Mouse (Mus musculus): ENCODE data around the gene Thap7. TPM values are rescaled to one million over a fixed set of nuclear protein-coding genes. Genes with fewer than 3 reads are reported as not detected.
"Not testable (repeated sequence)": the region's sequence is repeated elsewhere in the genome, so short reads cannot be mapped to it uniquely, and the experiment has no call there.

Thap7 gene
- polyA plus RNA-seq, 1 experiment from 2014 or later, result 61.7 TPM

DNA sequence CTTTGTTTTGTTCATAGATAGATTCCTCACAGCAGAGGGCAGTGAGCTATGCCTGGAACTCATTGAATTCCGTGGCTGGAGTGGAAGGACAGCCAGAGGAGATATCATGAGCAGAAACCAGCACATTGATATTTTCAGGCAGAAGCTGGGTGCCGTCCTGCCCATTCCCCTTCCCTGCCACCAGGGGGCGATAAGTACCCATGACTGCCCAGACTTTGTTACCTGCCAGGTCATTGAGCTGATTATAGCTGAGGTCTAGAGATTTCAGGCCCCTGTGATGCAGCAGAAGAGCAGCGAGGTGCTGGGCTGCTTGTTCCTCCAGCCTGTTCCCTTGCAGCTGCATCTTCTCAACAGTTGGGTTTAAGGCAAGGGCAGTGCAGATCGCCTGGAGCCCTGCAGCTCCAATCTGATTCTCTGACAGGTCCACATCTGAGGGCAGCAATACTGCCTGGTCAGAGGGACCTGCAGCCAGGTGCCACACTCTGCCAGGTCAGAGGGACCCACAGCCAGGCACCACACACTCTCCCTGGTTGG lies 27.1 kb upstream of the Thap7 start:
- peak overlapping the region; percentile 26 for H3K4me2 ChIP-seq (replicated peaks)
- H3K36me3 ChIP-seq, result no peaks in the 10 kb centered on the region
- H3K27ac ChIP-seq, result no peak overlapping the region
- H3K4me1 ChIP-seq (replicated peaks), result peaks cover 58% of the 10 kb centered on the region
- WGBS, result 2% methylated on average over 5 of the region's 5 CpGs
- peak; percentile 46 for ATAC-seq
- no peak overlapping the region for H3K4me3 ChIP-seq (replicated peaks)
- H3K9ac ChIP-seq (replicated peaks), result peak overlapping the region; percentile 24; the same call in 1 of the 2 replicates
- no peaks in the 10 kb centered on the region for H3K9me3 ChIP-seq
- peaks cover 27% of the 10 kb centered on the region for H3K27me3 ChIP-seq

GRCm38 (mm10) chr16:17556907-17557306 lies 26.0 kb upstream of the Thap7 start:
- Histone ChIP-seq H3K4me1 (replicated peaks) (peaks cover 52% of the 10 kb centered on the region), H3K4me3 (replicated peaks) (no peak overlapping the region), H3K4me2 (replicated peaks) (no peak overlapping the region), H3K9me3 (no peaks in the 10 kb centered on the region), H3K36me3 (no peaks in the 10 kb centered on the region), H3K27me3 (peaks cover 19% of the 10 kb centered on the region), H3K9ac (replicated peaks) (no peak overlapping the region), H3K27ac (no peak overlapping the region)
- 54% methylated on average over 4 of the region's 4 CpGs for WGBS
- ATAC-seq, result no peak

GRCm38 (mm10) chr16:17556180-17556579 lies 25.2 kb upstream of the Thap7 start:
- no peaks in the 10 kb centered on the region for H3K9me3 ChIP-seq
- no peaks in the 10 kb centered on the region for H3K36me3 ChIP-seq
- peaks cover 45% of the 10 kb centered on the region for H3K4me1 ChIP-seq (replicated peaks)
- no peak overlapping the region for H3K4me2 ChIP-seq (replicated peaks)
- no peak overlapping the region for H3K9ac ChIP-seq (replicated peaks)
- ATAC-seq, result no peak
- peaks cover 13% of the 10 kb centered on the region for H3K27me3 ChIP-seq
- no peak overlapping the region for H3K4me3 ChIP-seq (replicated peaks)
- H3K27ac ChIP-seq, result no peak overlapping the region
- WGBS, result 90% methylated on average over 4 of the region's 4 CpGs

- WGBS, result 6% methylated on average over 4 of the region's 4 CpGs
- not testable (repeated sequence) for H3K9ac ChIP-seq (replicated peaks); H3K27me3 ChIP-seq; H3K36me3 ChIP-seq; H3K9me3 ChIP-seq; H3K4me3 ChIP-seq (replicated peaks)
- Histone ChIP-seq H3K4me1 (replicated peaks) (peaks cover 36% of the 10 kb centered on the region), H3K4me2 (replicated peaks) (peak overlapping the region; percentile 47), H3K27ac (peak overlapping the region; percentile 56; the same call in 1 of the 2 replicates)
- ATAC-seq, result peak; percentile 49; the same call in 1 of the 2 replicates
These were observed 23.8 kb upstream of the Thap7 start for GRCm38 (mm10) chr16:17554702-17555101.

- Histone ChIP-seq H3K27ac (peak overlapping the region; percentile 56), H3K4me1 (replicated peaks) (peaks cover 33% of the 10 kb centered on the region), H3K4me2 (replicated peaks) (peak overlapping the region; percentile 47), H3K4me3 (replicated peaks) (peak overlapping the region; percentile 20; the same call in 1 of the 2 replicates), H3K27me3 (no peaks in the 10 kb centered on the region), H3K9me3 (no peaks in the 10 kb centered on the region), H3K36me3 (no peaks in the 10 kb centered on the region), H3K9ac (replicated peaks) (0 out of 2 replicates have a peak overlapping the region, but pooled peaks have one; percentile 19)
- ATAC-seq, result peak; percentile 77
- 4% methylated on average over 18 of the region's 18 CpGs for WGBS
These were observed 23.2 kb upstream of the Thap7 start for GRCm38 (mm10) chr16:17553910-17554685.

- H3K9ac ChIP-seq (replicated peaks), result no peak overlapping the region
- no peak overlapping the region for H3K27ac ChIP-seq
- ATAC-seq, result no peak
- H3K27me3 ChIP-seq, result no peaks in the 10 kb centered on the region
- WGBS, result 87% methylated on average over 7 of the region's 7 CpGs
- no peak overlapping the region for H3K4me3 ChIP-seq (replicated peaks)
- no peak overlapping the region for H3K4me2 ChIP-seq (replicated peaks)
- H3K4me1 ChIP-seq (replicated peaks), result peaks cover 22% of the 10 kb centered on the region
- no peaks in the 10 kb centered on the region for H3K36me3 ChIP-seq
- no peaks in the 10 kb centered on the region for H3K9me3 ChIP-seq
These were observed 21.9 kb upstream of the Thap7 start for GRCm38 (mm10) chr16:17552837-17553236.

DNA sequence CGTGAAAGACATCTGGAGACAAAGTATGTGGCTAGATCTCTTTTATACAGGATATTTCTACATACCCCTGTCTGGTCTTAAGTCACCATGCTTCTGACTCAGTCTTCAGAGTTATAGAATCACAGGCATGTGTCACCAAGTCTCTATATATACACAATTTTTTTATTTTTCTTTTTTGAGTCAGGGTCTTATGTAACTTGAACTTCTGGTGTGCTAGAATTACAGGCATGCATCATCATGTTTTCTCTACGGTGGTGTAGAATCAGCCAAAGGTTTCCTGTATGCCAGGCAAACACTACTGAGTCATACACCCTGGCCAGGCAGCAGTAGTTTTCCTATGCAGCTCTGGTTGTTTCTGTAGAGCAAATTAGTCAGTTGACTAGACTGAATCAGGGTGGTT lies 11.7 kb upstream of the Thap7 start:
- H3K36me3 ChIP-seq, result no peaks in the 10 kb centered on the region
- H3K9ac ChIP-seq (replicated peaks), result no peak overlapping the region
- no peaks in the 10 kb centered on the region for H3K27me3 ChIP-seq
- WGBS, result 78% methylated on average over 2 of the region's 2 CpGs
- no peaks in the 10 kb centered on the region for H3K9me3 ChIP-seq
- H3K4me2 ChIP-seq (replicated peaks), result no peak overlapping the region
- H3K4me1 ChIP-seq (replicated peaks), result no peaks in the 10 kb centered on the region
- no peak overlapping the region for H3K4me3 ChIP-seq (replicated peaks)
- H3K27ac ChIP-seq, result no peak overlapping the region
- ATAC-seq, result no peak

DNA sequence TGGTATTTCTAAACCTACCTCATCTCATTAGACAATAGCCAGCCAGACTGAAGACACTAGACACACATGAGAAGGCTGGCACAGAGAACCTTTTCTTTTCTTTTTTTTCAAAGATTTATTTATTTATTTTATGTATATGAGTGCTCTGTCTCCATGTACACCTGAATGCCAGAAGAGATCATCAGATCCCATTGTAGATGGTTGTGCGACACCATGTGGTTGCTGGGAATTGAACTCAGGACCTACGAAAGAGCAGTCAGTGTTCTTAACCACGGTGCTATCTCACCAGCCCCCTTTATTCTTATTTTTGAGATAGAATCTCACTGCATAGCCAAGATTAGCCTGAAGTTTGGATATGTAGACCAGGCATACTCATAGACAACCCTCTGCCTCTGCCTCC lies 5.6 kb upstream of the Thap7 start:
- Histone ChIP-seq H3K4me2 (replicated peaks) (no peak overlapping the region), H3K27ac (no peak overlapping the region), H3K27me3 (no peaks in the 10 kb centered on the region), H3K9ac (replicated peaks) (no peak overlapping the region), H3K4me1 (replicated peaks) (peaks cover 11% of the 10 kb centered on the region), H3K4me3 (replicated peaks) (no peak overlapping the region), H3K9me3 (no peaks in the 10 kb centered on the region), H3K36me3 (no peaks in the 10 kb centered on the region)
- WGBS, result 89% methylated on average over 3 of the region's 3 CpGs
- no peak for ATAC-seq

GRCm38 (mm10) chr16:17532676-17533329 lies 1.9 kb upstream of the Thap7 start:
- H3K4me3 ChIP-seq (replicated peaks), result no peak overlapping the region
- H3K36me3 ChIP-seq, result peaks cover 13% of the 10 kb centered on the region
- H3K4me2 ChIP-seq (replicated peaks), result 0 out of 2 replicates have a peak overlapping the region, but pooled peaks have one; percentile 3
- H3K9me3 ChIP-seq, result no peaks in the 10 kb centered on the region
- no peak for ATAC-seq
- H3K4me1 ChIP-seq (replicated peaks), result peaks cover 28% of the 10 kb centered on the region
- H3K27me3 ChIP-seq, result no peaks in the 10 kb centered on the region
- H3K27ac ChIP-seq, result no peak overlapping the region
- WGBS, result 70% methylated on average over 14 of the region's 14 CpGs
- no peak overlapping the region for H3K9ac ChIP-seq (replicated peaks)

DNA sequence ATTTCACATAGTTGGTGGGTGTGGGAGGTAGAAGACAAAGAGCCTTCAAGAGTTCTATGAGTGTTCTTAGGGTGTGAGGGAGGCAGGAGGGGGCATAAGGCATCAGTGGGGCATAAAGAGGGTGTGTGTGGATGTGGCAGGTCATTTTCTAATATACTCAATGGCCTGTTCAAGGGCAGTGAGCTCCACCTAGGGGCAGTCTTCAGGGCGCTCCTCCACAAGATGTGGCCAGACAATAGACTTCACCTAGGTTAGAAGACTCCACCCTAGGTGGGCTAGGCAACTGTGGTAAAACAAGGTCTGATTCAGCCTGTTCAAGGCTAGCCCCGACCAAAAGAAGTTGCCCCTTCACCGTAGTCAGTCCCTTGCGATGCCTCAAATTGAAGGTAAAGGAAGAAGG lies 1.3 kb upstream of the Thap7 start:
- Histone ChIP-seq H3K4me1 (replicated peaks) (peaks cover 28% of the 10 kb centered on the region), H3K27me3 (no peaks in the 10 kb centered on the region), H3K4me3 (replicated peaks) (no peak overlapping the region), H3K9ac (replicated peaks) (no peak overlapping the region), H3K27ac (no peak overlapping the region), H3K4me2 (replicated peaks) (peak overlapping the region; percentile 91), H3K9me3 (no peaks in the 10 kb centered on the region), H3K36me3 (peaks cover 18% of the 10 kb centered on the region)
- 56% methylated on average over 4 of the region's 4 CpGs for WGBS
- no peak for ATAC-seq

GRCm38 (mm10) chr16:17529981-17530586 lies 852 bp downstream of the Thap7 start:
- 17% methylated on average over 17 of the region's 17 CpGs for WGBS
- ATAC-seq, result peak; percentile 13; the same call in 1 of the 2 replicates

DNA sequence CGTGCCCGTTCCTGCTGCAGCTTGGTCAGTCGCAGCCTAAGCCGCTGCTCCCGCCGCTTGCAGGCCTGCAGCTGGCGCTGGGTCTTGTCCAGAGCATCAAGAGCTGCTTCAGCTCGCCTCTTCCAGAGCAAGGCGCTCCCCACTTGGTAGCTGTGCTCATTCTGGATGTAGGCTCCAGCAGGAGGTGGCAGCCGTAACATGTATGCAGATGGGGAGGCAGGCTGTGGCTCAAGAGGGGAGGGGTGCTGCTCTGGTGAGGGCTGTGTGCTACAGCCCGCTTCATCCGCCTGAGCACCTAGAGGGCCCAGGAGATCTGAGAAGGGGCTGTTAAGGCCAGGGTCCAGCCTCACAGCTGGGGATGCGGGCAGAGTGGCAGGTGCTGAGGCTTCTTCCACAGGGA lies 2.7 kb downstream of the Thap7 start:
- Histone ChIP-seq H3K27me3 (no peaks in the 10 kb centered on the region), H3K4me3 (replicated peaks) (no peak overlapping the region), H3K9me3 (no peaks in the 10 kb centered on the region), H3K4me2 (replicated peaks) (no peak overlapping the region), H3K9ac (replicated peaks) (no peak overlapping the region), H3K36me3 (peaks cover 56% of the 10 kb centered on the region), H3K4me1 (replicated peaks) (peaks cover 28% of the 10 kb centered on the region), H3K27ac (no peak overlapping the region)
- ATAC-seq, result no peak
- WGBS, result 86% methylated on average over 13 of the region's 13 CpGs

More at GRCm38 (mm10) chr16:17529981-17530586, 852 bp downstream of the Thap7 start:
- Histone ChIP-seq H3K27ac (peak overlapping the region; percentile 98), H3K4me1 (replicated peaks) (peaks cover 28% of the 10 kb centered on the region), H3K9ac (replicated peaks) (peak overlapping the region; percentile 84), H3K4me3 (replicated peaks) (peak overlapping the region; percentile 63), H3K36me3 (peaks cover 40% of the 10 kb centered on the region), H3K9me3 (no peaks in the 10 kb centered on the region), H3K4me2 (replicated peaks) (peak overlapping the region; percentile 91), H3K27me3 (no peaks in the 10 kb centered on the region)
